Mouse (Mus musculus) brain, embryonic 14.5 days (tissue): ENCODE measurements at regions not wholly inside any gene's neighbourhood (a gene's known extent, or its start where the extent isn't known, plus 50 kb on each side); places are given as distances from the start of the nearest gene placed in this dataset.
"Not testable (repeated sequence)": the region's sequence is repeated elsewhere in the genome, so short reads cannot be mapped to it uniquely, and the experiment has no call there.

Experiments used
- CTCF ChIP-seq: fragments of 200-500 bp; IDR thresholded peaks from 2 replicates; pipeline ENCODE4 v1.5.1; 2012; ENCODE audit warnings: inconsistent platforms, mild to moderate bottlenecking, moderate library complexity, borderline replicate concordance; ENCODE audit not compliant: insufficient read depth, insufficient read length; ENCODE audit errors: extremely low read depth
- POLR2A ChIP-seq: fragments of 200-500 bp; IDR thresholded peaks from 2 replicates; pipeline ENCODE4 v1.6.1; 2012; ENCODE audit warnings: mild to moderate bottlenecking, inconsistent platforms, borderline replicate concordance; ENCODE audit not compliant: poor library complexity, insufficient read depth, insufficient read length, severe bottlenecking; ENCODE audit errors: extremely low read depth

DNA sequence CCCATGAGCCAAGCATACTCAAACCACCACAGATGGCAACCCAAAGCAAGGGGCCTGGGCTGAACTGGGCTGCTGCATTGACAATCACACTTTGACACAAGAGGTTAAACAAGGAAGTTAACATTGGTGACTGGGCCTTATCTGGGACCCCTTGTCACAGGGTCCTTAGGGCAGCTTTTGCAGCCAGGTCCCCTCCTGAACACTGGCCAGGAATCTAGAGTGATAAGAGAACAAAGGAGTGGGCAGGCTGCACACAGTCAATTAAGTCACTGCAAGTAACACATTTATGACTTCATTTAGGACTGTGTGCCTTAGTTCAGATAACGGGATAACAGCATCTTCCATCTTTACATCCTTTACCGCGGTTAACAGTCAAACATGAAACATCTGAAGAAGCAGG, 663.5 kb upstream of the Gm19410 start:
- not testable (repeated sequence) for TF ChIP-seq CTCF, POLR2A
